Mouse (Mus musculus) MEL (cell line): ENCODE data around the gene Gm11172. TPM values are rescaled to one million over a fixed set of nuclear protein-coding genes. Genes with fewer than 3 reads are reported as not detected.

Source experiments
- DNase-seq: peaks from one replicate; pipeline ENCODE4 v3.0.0; 2011; ENCODE audit warnings: low read depth, low spot score
- H3K27ac ChIP-seq: 2 replicates; pipeline ENCODE4 v1.5.1; 2012; ENCODE audit warnings: low read depth, mild to moderate bottlenecking, control low read depth, low read length, moderate library complexity; ENCODE audit not compliant: control insufficient read depth
- H3K27me3 ChIP-seq, 2 experiments: fragments of 150-350 bp in 1 of 2; sonication (generic) in 1 of 2; 2 replicates each; pipeline ENCODE4 v1.6.1; 2012; ENCODE audit warnings: low read length in 2 of 2, mild to moderate bottlenecking in 2 of 2, improper control_type of control experiment in 1 of 2, moderate library complexity in 1 of 2; ENCODE audit not compliant: insufficient read depth in 2 of 2, control insufficient read depth in 1 of 2
- H3K36me3 ChIP-seq, 2 experiments: 2 replicates each; pipeline ENCODE4 v1.6.1; 2012 to 2014; ENCODE audit warnings: low read length in 2 of 2, improper control_type of control experiment in 1 of 2, inconsistent platforms in 1 of 2, mild to moderate bottlenecking in 1 of 2; ENCODE audit not compliant: insufficient read depth in 2 of 2, control insufficient read depth in 1 of 2
- H3K4me1 ChIP-seq, 2 experiments: fragments of 150-350 bp in 1 of 2; sonication (generic) in 1 of 2; 2 replicates each; pipeline ENCODE4 v1.6.1; 2012; ENCODE audit warnings: low read length in 2 of 2, improper control_type of control experiment in 1 of 2, mild to moderate bottlenecking in 1 of 2; ENCODE audit not compliant: insufficient read depth in 2 of 2, control insufficient read depth in 1 of 2
- H3K4me3 ChIP-seq, 2 experiments: fragments of 150-350 bp in 1 of 2; sonication (generic) in 1 of 2; 2 replicates each; pipeline ENCODE4 v1.5.1; 2012; ENCODE audit warnings: low read depth in 2 of 2, low read length in 2 of 2, mild to moderate bottlenecking in 2 of 2, moderate library complexity in 2 of 2, control low read depth in 1 of 2, improper control_type of control experiment in 1 of 2; ENCODE audit not compliant: control insufficient read depth in 1 of 2, insufficient read depth in 1 of 2
- H3K79me2 ChIP-seq: 2 replicates; pipeline ENCODE4 v1.6.1; 2012; ENCODE audit warnings: mild to moderate bottlenecking, low read length, moderate library complexity; ENCODE audit not compliant: control insufficient read depth, poor library complexity, insufficient read depth
- H3K9ac ChIP-seq: 2 replicates; pipeline ENCODE4 v1.6.1; 2012; ENCODE audit warnings: low read depth, mild to moderate bottlenecking, control low read depth, low read length, moderate library complexity; ENCODE audit not compliant: control insufficient read depth, poor library complexity, severe bottlenecking
- H3K9me3 ChIP-seq: fragments of 150-350 bp; sonication (generic); replicated peaks from 2 replicates; pipeline ENCODE4 v1.6.1; 2012; ENCODE audit warnings: mild to moderate bottlenecking, low read length, improper control_type of control experiment, moderate library complexity; ENCODE audit not compliant: insufficient read depth
- BHLHE40 ChIP-seq: IDR thresholded peaks from 2 replicates; pipeline ENCODE4 v1.6.1; 2012; ENCODE audit warnings: low read depth, mild to moderate bottlenecking, inconsistent platforms, low read length, improper control_type of control experiment, borderline replicate concordance
- CHD2 ChIP-seq: IDR thresholded peaks from 2 replicates; pipeline ENCODE4 v1.6.1; 2011; ENCODE audit warnings: low read length, improper control_type of control experiment
- ELF1 ChIP-seq: IDR thresholded peaks from 2 replicates; pipeline ENCODE4 v1.6.1; 2014; ENCODE audit warnings: low read depth, mild to moderate bottlenecking, inconsistent platforms, low read length, improper control_type of control experiment, moderate library complexity
- EP300 ChIP-seq, 2 experiments: IDR thresholded peaks; 2 replicates each; pipeline ENCODE4 v1.6.1; 2011; ENCODE audit warnings: improper control_type of control experiment in 2 of 2, low read length in 2 of 2, low read depth in 1 of 2, mild to moderate bottlenecking in 1 of 2
- ETS1 ChIP-seq: IDR thresholded peaks from 2 replicates; pipeline ENCODE4 v1.6.1; 2012; ENCODE audit warnings: low read depth, mild to moderate bottlenecking, inconsistent platforms, low read length, improper control_type of control experiment, moderate library complexity
- GABPA ChIP-seq: IDR thresholded peaks from 2 replicates; pipeline ENCODE4 v1.6.1; 2012; ENCODE audit warnings: low read depth, mild to moderate bottlenecking, inconsistent platforms, low read length, improper control_type of control experiment, moderate library complexity
- GATA1 ChIP-seq: IDR thresholded peaks from 2 replicates; pipeline ENCODE4 v1.6.1; 2011; ENCODE audit warnings: low read depth, low read length, improper control_type of control experiment
- JUND ChIP-seq: IDR thresholded peaks from 2 replicates; pipeline ENCODE4 v1.6.1; 2011; ENCODE audit warnings: low read depth, mild to moderate bottlenecking, improper control_type of control experiment, low read length
- MAFK ChIP-seq: IDR thresholded peaks from 2 replicates; pipeline ENCODE4 v1.6.1; 2011; ENCODE audit warnings: low read depth, mild to moderate bottlenecking, low read length, improper control_type of control experiment, borderline replicate concordance
- MAZ ChIP-seq: IDR thresholded peaks from 2 replicates; pipeline ENCODE4 v1.6.1; 2012; ENCODE audit warnings: low read depth, mild to moderate bottlenecking, inconsistent platforms, low read length, improper control_type of control experiment
- MEF2A ChIP-seq: IDR thresholded peaks from 2 replicates; pipeline ENCODE4 v1.6.1; 2014; ENCODE audit warnings: low read depth, mild to moderate bottlenecking, inconsistent platforms, low read length, improper control_type of control experiment; ENCODE audit not compliant: poor library complexity, insufficient replicate concordance, severe bottlenecking; ENCODE audit errors: extremely low read depth
- MXI1 ChIP-seq: IDR thresholded peaks from 2 replicates; pipeline ENCODE4 v1.6.1; 2011; ENCODE audit warnings: mild to moderate bottlenecking, low read depth, low read length, improper control_type of control experiment
- NELFE ChIP-seq: IDR thresholded peaks from 2 replicates; pipeline ENCODE4 v1.6.1; 2011; ENCODE audit warnings: low read depth, low read length, improper control_type of control experiment
- POLR2AphosphoS2 ChIP-seq: IDR thresholded peaks from 2 replicates; pipeline ENCODE4 v1.6.1; 2011; ENCODE audit warnings: low read length, improper control_type of control experiment
- RCOR1 ChIP-seq: IDR thresholded peaks from 2 replicates; pipeline ENCODE4 v1.6.1; 2012; ENCODE audit warnings: low read depth, mild to moderate bottlenecking, inconsistent platforms, low read length, improper control_type of control experiment
- SIN3A ChIP-seq: IDR thresholded peaks from 2 replicates; pipeline ENCODE4 v1.6.1; 2012; ENCODE audit warnings: low read length, improper control_type of control experiment, inconsistent platforms
- TAL1 ChIP-seq: IDR thresholded peaks from 2 replicates; pipeline ENCODE4 v1.6.1; 2012; ENCODE audit warnings: mild to moderate bottlenecking, inconsistent platforms, low read length, moderate library complexity, mixed read lengths
- TCF12 ChIP-seq: IDR thresholded peaks from 2 replicates; pipeline ENCODE4 v1.6.1; 2014; ENCODE audit warnings: low read depth, mild to moderate bottlenecking, inconsistent platforms, low read length, improper control_type of control experiment, moderate library complexity
- USF1 ChIP-seq: IDR thresholded peaks from 2 replicates; pipeline ENCODE4 v1.6.1; 2014; ENCODE audit warnings: low read depth, mild to moderate bottlenecking, inconsistent platforms, low read length, improper control_type of control experiment, moderate library complexity
- ZKSCAN1 ChIP-seq: IDR thresholded peaks from 2 replicates; pipeline ENCODE4 v1.6.1; 2012; ENCODE audit warnings: low read depth, mild to moderate bottlenecking, inconsistent platforms, low read length, improper control_type of control experiment, moderate library complexity
- ZMIZ1 ChIP-seq: IDR thresholded peaks from 2 replicates; pipeline ENCODE4 v1.6.1; 2012; ENCODE audit warnings: low read depth, mild to moderate bottlenecking, inconsistent platforms, low read length, improper control_type of control experiment, moderate library complexity
- polyA plus RNA-seq, 2 experiments: library from polyadenylated mRNA; stranded (reverse) in 1 of 2; unstranded in 1 of 2; fragments of >175 nt in 1 of 2; fragments of >200 nt in 1 of 2; gene quantifications; 2 replicates each; pipeline versions ENCODE4 v1.2.1 to v1.2.4; 2012; ENCODE audit warnings: low replicate concordance in 2 of 2, low read depth in 1 of 2; ENCODE audit not compliant: insufficient read length in 2 of 2, insufficient read depth in 1 of 2, missing spikeins in 1 of 2
- total RNA-seq: library from RNA; depleted of rRNA; stranded (reverse); fragments of 300-350 nt; gene quantifications from 2 replicates; pipeline ENCODE4 v1.2.3, GENCODE M21; 2012

Gm11172 gene
- total and polyA plus RNA-seq, 3 experiments = not detected

GRCm38 (mm10) chr16:10843486-10844318 is 31.0 kb downstream of the Gm11172 start:
- no peaks in the 10 kb centered on the region for H3K27me3 ChIP-seq
- no peaks in the 10 kb centered on the region for H3K9me3 ChIP-seq
- H3K79me2 ChIP-seq = no peaks in the 10 kb centered on the region
- no peak overlapping the region for H3K27ac ChIP-seq
- H3K4me3 ChIP-seq = peak overlapping the region; percentile 28 to 32; a peak in 3 of 4 replicates
- H3K4me1 ChIP-seq = peaks cover 0 to 10% of the 10 kb centered on the region in 2 experiments; a peak in 2 of 4 replicates
- H3K36me3 ChIP-seq = 0 out of 4 replicates have a peak, but pooled peaks cover 0 to 3% of the 10 kb centered on the region in 2 experiments
- peak; percentile 82 for TF ChIP-seq ETS1
- peak; percentile 79; the same call in 1 of the 2 replicates for TF ChIP-seq BHLHE40
- TF ChIP-seq MEF2A = no peak
- TF ChIP-seq TCF12 = peak; percentile 65
- no peak for TF ChIP-seq JUND
- TF ChIP-seq GATA1 = peak; percentile 76
- TF ChIP-seq MAFK = peak; percentile 24; the same call in 1 of the 2 replicates
- TF ChIP-seq EP300 (IDR thresholded peaks at IDR 0.05; ENCODE audit: low read depth in 1 of 2, low read length in 2 of 2) = peak; percentile 57 to 73
- peak; percentile 73 for TF ChIP-seq TAL1
- no peak for TF ChIP-seq USF1
- TF ChIP-seq RCOR1 = peak; percentile 99
- no peak for TF ChIP-seq ZKSCAN1
- TF ChIP-seq SIN3A = peak; percentile 65
- TF ChIP-seq GABPA = no peak
- TF ChIP-seq MAZ = peak; percentile 69; the same call in 1 of the 2 replicates
- no peak overlapping the region for H3K9ac ChIP-seq
- peak; percentile 90 for DNase-seq

- Histone ChIP-seq H3K9me3 (no peaks in the 10 kb centered on the region), H3K27me3 (no peaks in the 10 kb centered on the region)
- TF ChIP-seq RCOR1 (no peak), MXI1 (no peak), TCF12 (no peak), ZMIZ1 (no peak), JUND (no peak), NELFE (no peak), POLR2AphosphoS2 (no peak), CHD2 (no peak), ELF1 (no peak)
- TF ChIP-seq, all 39 proteins: peak for 0
- Histone ChIP-seq H3K36me3 (0 out of 4 replicates have a peak, but pooled peaks cover 0 to 3% of the 10 kb centered on the region in 2 experiments), H3K79me2 (no peaks in the 10 kb centered on the region), H3K9ac (no peak overlapping the region), H3K4me3 (peak overlapping the region; percentile 28 to 32; a peak in 3 of 4 replicates), H3K4me1 (peaks cover 0 to 10% of the 10 kb centered on the region in 2 experiments; a peak in 2 of 4 replicates), H3K27ac (no peak overlapping the region)
- DNase-seq = no peak
These were observed 31.6 kb downstream of the Gm11172 start for GRCm38 (mm10) chr16:10844319-10844670.
